Mouse (Mus musculus): ENCODE measurements around the gene Tex19.2. TPM values are rescaled to one million over a fixed set of nuclear protein-coding genes. Genes with fewer than 3 reads are reported as not detected.
A peak's percentile ranks its signal among the peaks of the same experiment; 100 is the strongest.
"Not testable (repeated sequence)": the region's sequence is repeated elsewhere in the genome, so short reads cannot be mapped to it uniquely, and the experiment has no call there.

Gene Tex19.2
- total RNA-seq, 2 experiments from 2014 or later: not detected

DNA sequence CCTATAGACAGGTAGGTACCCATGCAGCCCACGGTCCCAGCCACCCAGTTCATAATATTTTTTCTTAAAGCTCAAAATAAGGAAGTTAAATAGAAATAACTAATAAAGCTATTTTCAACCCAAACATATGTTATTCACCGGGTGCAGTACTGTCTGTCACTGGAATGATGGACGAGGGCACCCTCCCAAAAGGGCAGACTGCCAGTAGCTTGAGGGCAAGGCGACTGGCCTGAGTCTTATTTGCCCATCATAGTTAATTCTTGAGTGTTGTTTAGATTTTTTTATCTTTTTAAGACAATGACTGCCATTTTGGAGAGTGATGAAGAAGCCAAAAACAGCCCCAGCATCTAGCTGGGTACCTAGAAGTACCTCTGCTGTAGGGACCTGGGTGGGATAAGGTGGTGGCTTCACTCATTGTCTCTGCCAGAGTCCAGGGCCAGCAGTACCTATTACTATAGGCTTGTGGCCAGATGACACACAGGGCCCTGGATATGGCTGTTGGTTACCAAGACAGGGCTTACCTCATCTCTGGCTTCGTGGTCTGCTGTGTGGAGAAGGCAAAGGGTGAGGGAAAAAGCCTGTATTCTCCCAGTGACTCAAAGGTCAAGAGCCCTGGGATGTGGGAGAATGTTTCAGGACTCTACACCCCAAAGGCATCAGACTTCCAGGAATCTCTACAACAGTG, 6.2 kb downstream of the Tex19.2 start:
- DNase-seq (ENCODE audit: low spot score): no peak
- intact Hi-C loops (cut with DNase I): no loop called here

DNA sequence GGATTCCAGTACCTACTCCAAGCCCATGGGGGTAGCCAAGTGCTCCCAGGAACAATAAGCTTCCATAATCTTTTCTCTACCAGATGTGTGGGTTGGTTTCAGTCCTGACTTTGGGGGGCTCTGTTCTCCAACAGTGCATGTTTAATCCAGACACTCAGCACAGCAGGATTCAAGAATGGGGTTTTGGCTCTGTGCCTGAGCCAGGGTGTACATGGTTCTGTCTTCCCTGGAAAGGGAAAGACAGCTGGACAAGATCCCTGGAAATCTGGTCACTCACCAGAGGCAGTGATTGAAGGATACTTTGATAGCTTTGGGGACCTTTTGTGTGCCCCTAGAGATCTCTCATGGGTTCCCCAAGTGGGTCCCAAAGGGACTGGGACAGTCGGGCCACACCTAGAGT, 6.9 kb downstream of the Tex19.2 start:
- intact Hi-C loops (cut with DNase I): no loop called here
- no peak for DNase-seq (ENCODE audit: low spot score)

DNA sequence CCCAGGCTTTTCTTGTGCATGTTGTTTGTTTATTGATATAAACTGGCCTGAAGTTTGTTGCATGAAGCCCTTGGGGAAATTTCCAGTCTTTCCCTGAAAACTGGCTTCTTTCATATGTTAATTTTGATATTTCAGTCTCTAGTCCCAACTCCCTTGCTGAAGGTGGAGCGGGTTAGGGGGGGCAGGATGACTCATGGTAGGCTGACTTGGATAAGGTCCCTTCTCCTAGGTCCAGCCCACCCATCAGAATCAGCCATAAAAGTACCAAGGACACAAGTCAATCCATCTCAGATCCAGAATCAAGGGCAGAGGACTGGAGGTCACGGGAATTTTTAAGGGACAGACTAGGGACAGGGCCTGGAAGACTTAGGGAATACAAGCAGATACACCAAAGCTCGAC, 7.4 kb downstream of the Tex19.2 start:
- intact Hi-C loops (cut with DNase I): no loop called here
- DNase-seq (ENCODE audit: low spot score): no peak

DNA sequence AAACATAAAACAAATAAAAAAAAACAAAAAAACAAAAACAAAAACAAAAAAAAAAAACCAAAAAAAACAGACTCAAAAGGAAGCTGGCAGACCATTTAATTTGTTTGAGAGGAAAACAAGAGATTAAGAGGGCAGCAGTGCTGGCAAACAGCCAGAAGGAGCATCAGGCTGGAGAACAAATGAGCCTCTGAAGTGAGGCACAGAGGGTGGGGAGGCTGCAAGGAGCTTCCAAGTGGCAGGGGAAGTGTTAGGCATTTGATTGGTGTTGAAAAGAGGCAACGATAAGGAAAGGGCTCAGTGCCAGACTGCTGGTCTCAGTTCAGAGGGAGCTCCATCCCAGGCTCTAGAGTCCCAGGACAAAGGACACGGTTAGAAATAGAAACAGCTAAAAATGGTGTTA, 8.5 kb downstream of the Tex19.2 start:
- peak; percentile 47 for DNase-seq (ENCODE audit: low spot score)
- intact Hi-C loops (cut with DNase I): no loop called here

DNA sequence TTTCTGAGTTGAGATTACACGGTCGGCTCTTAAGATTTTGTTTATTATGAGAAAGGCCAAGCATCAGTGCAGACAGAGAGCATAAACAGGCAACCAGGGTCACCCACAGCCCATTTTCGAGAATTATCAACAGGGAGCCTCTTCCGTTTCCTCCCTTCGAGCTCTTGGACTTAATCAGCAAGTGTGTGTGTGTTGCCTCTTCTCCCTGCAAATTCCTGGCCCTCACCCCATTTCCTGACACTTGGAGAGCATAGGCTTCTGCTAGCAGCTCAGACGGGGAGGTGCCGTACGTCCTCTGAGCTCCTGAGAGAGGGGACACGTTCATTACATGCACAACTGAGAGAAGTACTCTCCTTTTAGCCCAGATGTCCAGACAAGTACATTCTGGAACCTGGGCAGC, 10.4 kb downstream of the Tex19.2 start:
- no peak for DNase-seq (ENCODE audit: low spot score)
- intact Hi-C loops (cut with DNase I): no loop called here

DNA sequence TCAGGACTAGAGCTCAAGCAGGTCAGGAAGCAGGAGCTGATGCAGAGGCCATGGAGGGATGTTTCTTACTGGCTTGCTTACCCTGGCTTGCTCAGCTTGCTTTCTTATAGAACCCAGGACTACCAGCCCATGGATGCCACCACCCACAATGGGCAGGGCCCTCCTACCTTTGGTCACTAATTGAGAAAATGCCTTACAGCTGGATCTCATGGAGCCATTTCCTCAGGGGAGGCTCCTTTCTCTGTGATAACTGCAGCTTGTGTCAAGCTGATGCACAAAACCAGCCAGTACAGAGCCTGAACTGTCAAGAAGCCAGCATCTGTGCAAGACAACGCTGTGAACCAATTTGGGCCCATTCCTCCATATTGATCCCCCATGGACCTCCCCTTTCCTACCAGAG, 11.2 kb downstream of the Tex19.2 start:
- DNase-seq (ENCODE audit: low spot score); intact Hi-C loops (cut with DNase I): not testable (repeated sequence)

DNA sequence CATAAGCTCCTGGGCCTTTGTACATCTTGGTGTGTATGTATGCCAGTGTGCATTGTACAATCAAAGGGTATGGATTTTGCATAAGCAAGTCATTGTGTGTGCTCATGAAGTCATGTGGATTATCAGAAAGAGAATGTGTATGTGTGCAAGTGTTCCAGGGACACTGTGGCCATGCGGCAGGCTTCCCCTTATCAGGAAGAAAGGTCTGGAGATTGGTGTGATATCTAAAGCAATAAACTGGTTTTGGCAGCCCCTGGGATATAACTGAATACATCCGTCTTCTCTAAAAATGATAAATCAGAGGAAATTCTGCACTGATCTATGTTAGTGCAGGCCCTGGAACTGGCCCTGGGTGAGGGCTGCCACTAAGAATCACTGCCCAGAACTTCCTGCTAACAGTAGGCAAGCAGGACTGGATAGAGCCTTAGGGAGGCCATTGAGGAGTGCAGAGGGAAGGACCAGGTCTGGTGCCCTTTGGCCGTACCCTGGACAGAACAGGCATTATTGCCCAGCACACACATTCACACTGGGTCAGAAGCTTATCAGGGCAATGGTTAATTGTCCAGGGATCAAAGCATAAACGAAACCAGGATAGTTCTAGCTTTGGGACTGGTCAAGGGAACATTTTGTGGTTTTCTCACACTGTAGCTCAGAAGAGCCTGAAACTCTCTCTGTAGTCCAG, 17.2 kb downstream of the Tex19.2 start:
- DNase-seq (ENCODE audit: low spot score): no peak
- intact Hi-C loops (cut with DNase I): no loop called here

DNA sequence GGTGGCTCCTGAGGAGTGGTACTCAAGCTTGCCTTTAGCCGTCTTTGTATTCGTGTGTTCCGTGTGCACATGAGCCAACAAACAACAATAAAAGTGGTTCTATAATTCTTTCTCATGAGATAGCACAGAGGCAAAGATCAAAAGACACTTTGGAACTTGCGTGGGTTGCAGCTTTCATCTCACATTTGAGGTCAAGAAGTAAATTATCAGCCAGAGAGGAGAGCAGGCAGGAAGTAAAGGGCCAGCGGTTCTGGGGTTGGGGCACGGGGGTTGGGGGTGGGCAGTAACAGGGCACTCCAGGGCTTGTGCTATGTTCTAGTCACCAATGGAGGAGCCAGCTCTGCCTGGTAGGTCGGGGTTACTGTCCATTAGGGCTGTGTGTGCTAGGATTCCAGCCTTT, 17.8 kb downstream of the Tex19.2 start:
- intact Hi-C loops (cut with DNase I): no loop called here
- no peak for DNase-seq (ENCODE audit: low spot score)

DNA sequence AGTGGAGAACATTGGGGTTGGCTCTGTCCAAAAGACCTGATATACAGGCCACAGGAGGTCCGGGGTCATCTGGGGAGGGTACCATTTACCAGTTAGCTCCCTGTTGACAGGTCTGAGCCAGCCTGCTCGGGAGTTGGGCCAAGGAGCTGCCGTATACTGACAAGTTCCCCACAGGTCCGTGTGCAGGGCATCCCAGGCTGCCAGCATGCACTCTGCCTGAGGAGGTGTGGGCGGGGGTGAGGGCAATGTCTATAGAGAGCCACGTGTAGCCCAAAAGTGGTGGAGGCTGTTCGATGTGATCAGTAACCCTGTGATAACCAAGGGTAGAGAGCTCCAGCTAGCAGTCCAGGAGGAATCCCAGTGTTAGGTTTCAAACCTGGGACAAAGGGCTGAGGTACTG, 18.7 kb downstream of the Tex19.2 start:
- DNase-seq (ENCODE audit: low spot score): no peak
- intact Hi-C loops (cut with DNase I): no loop called here

DNA sequence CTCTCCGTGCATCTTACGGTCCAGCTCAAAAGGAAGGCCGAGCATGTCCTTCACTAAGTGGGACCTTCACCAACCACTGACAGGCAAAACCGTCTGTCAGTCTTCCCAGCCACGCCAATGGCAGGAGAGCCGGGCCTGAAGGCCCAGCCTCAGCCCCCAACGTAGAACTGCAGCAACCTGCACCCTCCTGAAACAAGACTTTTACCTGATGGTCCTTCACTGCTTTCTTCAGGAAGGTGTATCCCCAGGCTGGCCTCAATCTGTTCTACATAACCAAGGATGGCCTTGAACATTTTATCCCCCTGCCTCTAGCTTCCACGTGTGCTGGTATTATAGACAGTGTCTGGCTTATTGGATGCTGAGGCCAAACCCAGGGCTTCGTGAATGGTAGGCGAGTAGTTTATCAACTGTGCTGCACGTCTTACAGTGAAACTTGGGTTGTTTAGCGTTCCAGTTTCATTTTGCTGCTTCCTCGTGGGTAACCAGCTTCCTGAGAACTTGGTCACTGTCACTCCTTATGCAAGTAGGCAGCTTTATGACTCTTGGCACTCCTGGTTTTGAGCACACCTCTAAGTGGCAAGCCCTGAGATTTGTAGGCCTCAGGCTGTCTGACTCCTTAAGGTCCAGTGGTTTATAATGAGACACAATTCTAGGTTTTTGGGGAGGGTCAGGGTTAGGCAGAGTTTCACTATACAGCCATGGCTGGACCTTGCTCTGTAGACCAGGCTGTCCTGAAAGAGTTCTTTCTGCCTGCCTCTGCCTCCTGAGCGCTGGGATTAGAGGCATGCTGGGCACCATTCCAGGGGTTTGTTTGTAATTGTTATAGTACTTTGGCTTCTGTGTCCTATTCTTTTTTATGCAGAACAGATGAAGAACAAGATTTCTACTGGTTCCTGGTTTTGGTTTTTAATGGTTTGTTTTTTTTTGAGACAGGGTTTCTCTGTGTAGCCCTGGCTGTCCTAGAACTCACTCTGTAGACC, 25.6 kb downstream of the Tex19.2 start:
- DNase-seq (ENCODE audit: low spot score): no peak
- intact Hi-C loops (cut with DNase I): no loop called here

DNA sequence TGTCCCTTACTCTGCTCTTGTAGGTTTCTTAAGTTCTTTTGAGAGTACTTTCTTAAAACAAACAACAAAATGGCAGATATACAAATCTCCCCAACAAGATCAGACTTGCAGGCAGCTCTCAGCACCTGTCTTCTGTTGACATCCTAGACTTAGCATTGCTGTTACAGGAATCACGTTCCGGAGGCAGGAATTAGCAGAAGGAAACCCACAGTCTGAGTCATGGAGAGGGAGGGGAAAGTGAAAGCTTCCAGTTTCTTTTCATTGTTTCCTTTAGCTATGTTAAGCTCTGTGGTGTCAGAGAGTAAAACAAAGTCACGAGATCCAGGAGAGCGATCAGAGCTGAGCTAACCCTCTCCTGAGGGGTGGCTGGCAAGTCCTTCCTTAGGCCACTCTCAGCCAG, 27.5 kb downstream of the Tex19.2 start:
- intact Hi-C loops (cut with DNase I): no loop called here
- DNase-seq (ENCODE audit: low spot score): no peak

DNA sequence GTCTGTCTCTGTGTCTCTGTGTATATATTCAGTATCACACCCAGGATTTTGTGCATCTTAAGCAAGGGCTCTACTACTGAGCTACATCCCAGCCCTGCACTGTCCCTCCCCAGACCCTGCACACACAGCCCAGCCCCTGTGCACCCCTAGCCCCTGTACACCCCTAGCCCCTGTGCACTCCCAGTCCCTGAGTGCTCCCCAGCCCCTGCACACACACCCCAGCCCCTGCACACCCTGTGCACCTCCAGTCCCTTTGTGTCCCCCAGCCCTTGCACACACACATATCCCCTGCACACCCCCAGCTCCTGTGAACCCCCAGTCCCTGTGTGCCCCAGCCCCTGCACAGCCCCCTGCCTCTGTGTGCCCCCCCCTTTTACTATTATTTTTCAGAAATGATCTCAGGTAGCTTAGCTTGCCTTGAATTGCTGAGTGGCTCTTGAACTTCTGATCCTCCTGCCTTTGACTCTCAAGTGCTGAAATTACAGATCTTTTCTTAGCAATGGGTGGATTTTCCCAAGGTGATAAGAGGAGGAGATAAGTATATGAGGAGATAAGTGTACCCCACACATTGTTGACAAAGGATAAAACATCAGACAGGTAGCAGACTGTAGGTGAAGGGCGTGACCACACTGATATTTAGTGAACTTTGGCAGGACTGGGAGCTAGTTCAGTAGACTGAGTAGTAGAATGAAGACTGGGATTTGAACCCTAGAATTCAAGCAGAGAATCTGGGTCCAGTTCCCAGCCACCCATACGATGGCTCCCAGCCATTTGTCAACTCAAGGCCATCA, 28.5 kb downstream of the Tex19.2 start:
- intact Hi-C loops (cut with DNase I): no loop called here
- no peak for DNase-seq (ENCODE audit: low spot score)

DNA sequence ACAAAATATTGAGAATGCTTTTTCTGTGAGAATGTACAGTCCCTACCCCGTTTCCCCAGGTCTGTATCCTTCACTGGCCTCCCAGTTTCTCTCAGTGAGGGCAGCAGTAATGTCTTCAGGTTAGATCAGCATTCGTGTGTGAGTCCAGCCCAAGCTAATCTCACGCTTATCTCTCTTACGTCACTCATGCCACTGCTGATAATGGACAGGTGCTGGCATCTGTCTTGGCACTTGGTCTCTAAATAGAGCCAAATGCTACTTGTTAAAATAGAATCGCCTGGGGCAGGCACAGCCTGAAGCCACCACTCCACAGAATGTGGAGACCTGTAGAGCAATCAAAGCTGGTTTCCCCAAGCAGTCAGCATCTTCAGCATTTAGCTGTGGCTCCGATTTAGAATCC, 29.5 kb downstream of the Tex19.2 start:
- intact Hi-C loops (cut with DNase I): no loop called here
- no peak for DNase-seq (ENCODE audit: low spot score)

DNA sequence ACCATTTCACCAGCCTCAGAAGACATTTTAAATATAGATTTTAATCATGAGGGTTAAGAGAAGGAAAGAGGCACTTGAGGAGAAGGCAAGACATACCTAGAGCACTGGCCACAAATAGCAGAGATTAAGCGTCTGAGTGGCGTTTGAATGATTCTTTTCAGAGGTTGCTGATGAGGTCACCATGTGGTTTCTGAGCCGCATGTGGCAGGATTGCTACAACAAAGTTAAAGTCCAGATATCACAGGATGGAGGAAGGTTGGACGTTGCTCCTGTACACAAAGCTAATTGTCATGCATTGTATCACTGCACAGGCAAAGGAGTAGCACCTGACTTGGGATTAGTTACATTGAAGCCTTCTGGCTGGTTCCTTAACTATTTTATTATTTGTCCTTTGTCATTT, 32.2 kb downstream of the Tex19.2 start:
- DNase-seq (ENCODE audit: low spot score): no peak
- intact Hi-C loops (cut with DNase I): no loop called here

DNA sequence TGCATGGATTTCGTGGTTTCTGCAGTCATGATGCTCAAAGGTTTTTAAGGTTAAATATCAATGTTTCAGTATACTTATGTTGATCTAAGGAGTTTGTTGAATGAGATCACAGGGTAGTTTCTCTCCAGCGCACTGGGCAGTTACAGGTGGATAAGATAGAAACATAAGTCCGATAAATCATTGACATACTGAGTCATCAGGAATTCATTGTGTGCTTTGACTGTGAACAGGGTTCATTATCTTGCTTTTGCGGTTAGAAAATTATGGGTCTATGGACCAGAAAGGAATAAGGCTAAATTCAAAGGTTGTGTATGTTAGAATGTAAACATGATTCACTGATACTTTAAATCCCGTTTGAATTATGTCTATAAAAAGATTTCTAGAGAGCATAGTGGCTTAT, 33.3 kb downstream of the Tex19.2 start:
- no peak for DNase-seq (ENCODE audit: low spot score)
- intact Hi-C loops (cut with DNase I): no loop called here

DNA sequence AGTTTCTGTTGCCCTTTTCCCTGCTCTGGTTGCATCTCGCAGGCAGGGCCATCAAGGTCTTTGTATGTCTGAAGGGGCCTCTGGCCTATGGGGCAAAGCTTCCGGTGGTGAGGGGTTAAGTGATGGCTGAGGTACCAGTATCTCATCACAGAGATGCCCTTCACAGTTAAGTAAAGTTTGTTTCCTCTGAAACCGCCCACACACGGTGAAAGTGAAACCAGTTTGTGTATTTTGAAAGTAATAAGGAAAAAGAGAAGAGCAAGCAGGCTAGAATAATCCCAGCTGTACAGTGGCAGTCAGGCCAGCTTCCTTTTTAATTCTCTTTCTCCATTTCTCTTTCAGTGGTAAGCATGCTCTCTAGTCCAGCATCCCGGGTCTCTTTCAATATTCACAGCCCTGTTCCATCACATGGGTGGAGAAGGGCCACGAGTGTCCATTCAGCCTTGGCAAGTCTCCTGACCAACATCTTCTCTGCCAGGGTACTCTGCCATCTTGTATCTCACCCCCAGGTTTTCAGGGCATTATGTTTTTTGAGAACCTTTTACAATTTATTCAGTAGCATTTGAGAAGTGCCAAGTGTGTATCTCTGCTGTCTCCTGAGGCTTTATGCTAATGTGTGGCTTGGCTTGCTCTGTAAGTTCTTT, 35.5 kb downstream of the Tex19.2 start:
- intact Hi-C loops (cut with DNase I): no loop called here
- DNase-seq (ENCODE audit: low spot score): no peak

DNA sequence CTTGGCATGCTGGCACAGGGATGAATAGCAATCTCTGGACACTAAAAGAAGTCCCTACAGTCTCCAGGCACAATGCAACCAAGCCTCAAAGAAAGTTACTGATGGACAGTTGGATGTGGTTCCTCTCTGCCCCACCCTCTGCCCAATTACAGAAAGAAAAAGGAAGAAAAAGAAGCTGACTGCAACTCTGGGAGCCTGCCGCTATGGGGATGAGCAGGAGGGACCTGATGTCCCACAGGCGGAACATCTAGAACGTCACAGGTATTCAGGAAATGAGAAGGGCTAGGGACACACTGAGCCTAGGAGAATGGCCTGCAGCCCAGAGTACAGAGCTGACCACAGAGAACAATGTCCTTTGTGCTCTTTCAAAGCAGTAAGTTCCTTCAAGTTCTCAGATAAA, 36.2 kb downstream of the Tex19.2 start:
- DNase-seq (ENCODE audit: low spot score): no peak
- intact Hi-C loops (cut with DNase I): no loop called here

DNA sequence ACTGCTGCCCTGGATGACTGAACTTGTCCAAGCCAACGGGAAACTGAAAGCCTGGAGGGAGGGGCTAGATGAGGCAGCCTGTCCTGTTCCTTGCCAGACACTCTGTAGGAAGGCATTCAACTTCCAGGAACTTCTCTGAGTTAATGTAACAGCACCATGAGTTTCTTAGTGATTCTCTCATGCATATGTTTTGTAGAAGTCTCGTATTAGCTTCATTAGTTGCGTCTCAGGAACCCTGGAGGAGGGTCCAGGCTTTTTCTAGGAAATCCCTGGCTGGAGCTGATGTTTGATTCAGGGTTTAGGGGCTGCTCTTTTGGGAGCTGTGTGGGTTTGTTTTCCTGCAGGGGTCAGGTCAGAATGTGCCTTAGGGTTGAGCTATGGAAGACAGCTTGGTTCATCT, 37.4 kb downstream of the Tex19.2 start, which contains the start of gene Sectm1a:
TSS of gene Sectm1a (minus strand) at position 101 of the 400 bp plus-strand sequence.
- intact Hi-C loops (cut with DNase I): no loop called here
- no peak for DNase-seq (ENCODE audit: low spot score)

DNA sequence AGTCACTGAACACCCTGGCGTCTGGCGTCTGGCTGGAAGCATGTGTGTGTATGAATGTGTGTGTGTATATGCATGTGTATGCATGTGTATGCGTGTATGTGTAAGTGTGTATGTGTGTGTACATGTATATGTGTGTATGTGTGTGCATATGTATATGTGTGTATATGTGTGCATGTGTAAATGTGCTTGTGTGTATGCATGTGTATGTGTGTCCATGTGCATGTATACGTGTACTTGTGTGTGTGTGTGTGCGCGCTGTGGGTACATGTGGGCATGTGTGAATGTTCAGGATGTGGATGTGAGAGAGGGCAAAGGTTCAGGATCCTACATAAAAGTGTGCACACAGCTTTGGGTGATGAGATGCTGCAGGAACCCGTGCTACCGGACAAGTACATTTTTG, 38.1 kb downstream of the Tex19.2 start:
- intact Hi-C loops (cut with DNase I): no loop called here
- no peak for DNase-seq (ENCODE audit: low spot score)

DNA sequence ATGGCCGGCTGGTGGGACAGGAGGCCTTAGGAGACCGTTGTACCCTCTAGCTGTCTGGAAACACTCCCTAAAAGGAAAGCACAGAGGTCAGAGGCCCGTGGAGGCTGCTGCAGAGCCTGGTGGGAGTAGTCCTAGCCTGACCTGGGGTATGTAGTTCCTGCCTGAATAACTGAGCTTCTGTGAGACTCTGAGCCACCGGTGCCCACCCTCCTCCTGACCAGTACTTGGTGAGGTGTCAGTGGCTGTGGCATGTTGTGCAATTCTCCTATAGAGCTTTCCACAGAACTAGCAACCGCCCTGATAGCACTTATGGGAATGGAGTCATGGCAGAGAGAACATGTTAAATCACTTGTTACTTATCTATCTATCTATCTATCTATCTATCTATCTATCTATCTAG, 42.8 kb downstream of the Tex19.2 start:
- no peak for DNase-seq (ENCODE audit: low spot score)
- intact Hi-C loops (cut with DNase I): no loop called here
